Mouse (Mus musculus) midbrain, embryonic 13.5 days (tissue): ENCODE measurements around the gene Iqsec3. TPM values are rescaled to one million over a fixed set of nuclear protein-coding genes. Genes with fewer than 3 reads are reported as not detected.
A peak's percentile ranks its signal among the peaks of the same experiment; 100 is the strongest.

Experiments
- ATAC-seq: fragments of 200-750 bp; cut with Nextera tagmentation; 2 replicates; pipeline ENCODE4 v1.8.0; 2017; ENCODE audit warnings: mild to moderate bottlenecking, moderate TSS enrichment, moderate library complexity
- H3K27ac ChIP-seq: fragments of 300-500 bp; sonication (generic); 2 replicates; pipeline ENCODE4 v1.5.1; 2015; ENCODE audit warnings: inconsistent platforms, mild to moderate bottlenecking, moderate library complexity
- H3K27me3 ChIP-seq: fragments of 300-500 bp; sonication (generic); 2 replicates; pipeline ENCODE4 v1.6.1; 2015; ENCODE audit warnings: mild to moderate bottlenecking, inconsistent platforms
- H3K36me3 ChIP-seq: fragments of 300-500 bp; sonication (generic); 2 replicates; pipeline ENCODE4 v1.6.1; 2015; ENCODE audit warnings: mild to moderate bottlenecking, inconsistent platforms
- H3K4me1 ChIP-seq: fragments of 300-500 bp; sonication (generic); replicated peaks from 2 replicates; pipeline ENCODE4 v1.6.1; 2015; ENCODE audit warnings: inconsistent platforms
- H3K4me2 ChIP-seq: fragments of 300-500 bp; sonication (generic); replicated peaks from 2 replicates; pipeline ENCODE4 v1.6.1; 2015; ENCODE audit warnings: moderate library complexity, mild to moderate bottlenecking, inconsistent platforms
- H3K4me3 ChIP-seq: fragments of 300-500 bp; sonication (generic); replicated peaks from 2 replicates; pipeline ENCODE4 v1.5.1; 2015; ENCODE audit warnings: mild to moderate bottlenecking, inconsistent platforms
- H3K9ac ChIP-seq: fragments of 300-500 bp; sonication (generic); replicated peaks from 2 replicates; pipeline ENCODE4 v1.6.1; 2015; ENCODE audit warnings: mild to moderate bottlenecking, inconsistent platforms
- H3K9me3 ChIP-seq: fragments of 300-500 bp; sonication (generic); 2 replicates; pipeline ENCODE4 v1.6.1; 2016; ENCODE audit warnings: mild to moderate bottlenecking, inconsistent platforms
- WGBS: fragments of 180-500 bp; shearing (Covaris S2); methylation state at CpG from one replicate; pipeline ENCODE4 v1.1.7; 2015; 5-methylcytosine and 5-hydroxymethylcytosine counted together
- polyA plus RNA-seq: library from polyadenylated mRNA; unstranded; fragments of >200 nt; fragmentation: Nextera tagmentation; extraction: Ambion mirVana; gene quantifications from 2 replicates; pipeline ENCODE4 v1.2.1, GENCODE M21; 2015

Gene Iqsec3
- polyA plus RNA-seq, 1 experiment from 2014 or later, result 7.0 TPM

- Histone ChIP-seq H3K9ac (no peak overlapping the region), H3K27ac (no peak overlapping the region), H3K4me1 (0 out of 2 replicates have a peak, but pooled peaks cover 6% of the 10 kb centered on the region), H3K27me3 (no peaks in the 10 kb centered on the region), H3K4me2 (no peak overlapping the region), H3K36me3 (no peaks in the 10 kb centered on the region), H3K4me3 (no peak overlapping the region), H3K9me3 (no peaks in the 10 kb centered on the region)
- 16% methylated on average over 2 of the region's 2 CpGs for WGBS
- no peak for ATAC-seq
These were observed 121.2 kb downstream of the Iqsec3 start for GRCm38 (mm10) chr6:121352276-121352675.

- Histone ChIP-seq H3K4me1 (no peaks in the 10 kb centered on the region), H3K27me3 (no peaks in the 10 kb centered on the region), H3K4me2 (no peak overlapping the region), H3K9ac (no peak overlapping the region), H3K9me3 (no peaks in the 10 kb centered on the region), H3K36me3 (no peaks in the 10 kb centered on the region), H3K4me3 (no peak overlapping the region), H3K27ac (no peak overlapping the region)
- no peak for ATAC-seq
- WGBS, result 44% methylated on average over 8 of the region's 8 CpGs
These were observed 127.0 kb downstream of the Iqsec3 start for GRCm38 (mm10) chr6:121346428-121346827.

- H3K4me1 ChIP-seq, result no peaks in the 10 kb centered on the region
- no peaks in the 10 kb centered on the region for H3K27me3 ChIP-seq
- no peak overlapping the region for H3K27ac ChIP-seq
- no peak overlapping the region for H3K4me3 ChIP-seq
- no peaks in the 10 kb centered on the region for H3K9me3 ChIP-seq
- 73% methylated on average over 5 of the region's 5 CpGs for WGBS
- ATAC-seq, result no peak
- H3K9ac ChIP-seq, result no peak overlapping the region
- H3K4me2 ChIP-seq, result no peak overlapping the region
- H3K36me3 ChIP-seq, result no peaks in the 10 kb centered on the region
These were observed 129.1 kb downstream of the Iqsec3 start for GRCm38 (mm10) chr6:121344329-121344728.

GRCm38 (mm10) chr6:121343771-121344123 is 129.7 kb downstream of the Iqsec3 start:
- Histone ChIP-seq H3K4me3 (no peak overlapping the region), H3K9me3 (no peaks in the 10 kb centered on the region), H3K36me3 (no peaks in the 10 kb centered on the region), H3K27me3 (no peaks in the 10 kb centered on the region), H3K27ac (no peak overlapping the region), H3K4me1 (no peaks in the 10 kb centered on the region), H3K9ac (no peak overlapping the region), H3K4me2 (no peak overlapping the region)
- no peak for ATAC-seq
- 72% methylated on average over 6 of the region's 6 CpGs for WGBS

- H3K4me1 ChIP-seq, result no peaks in the 10 kb centered on the region
- H3K27ac ChIP-seq, result no peak within 1 kb of the TSS
- H3K9me3 ChIP-seq, result no peaks in the 10 kb centered on the region
- H3K27me3 ChIP-seq, result no peaks in the 10 kb centered on the region
- no peak within 1 kb of the TSS for H3K4me2 ChIP-seq
- ATAC-seq, result no peak
- H3K36me3 ChIP-seq, result no peaks in the 10 kb centered on the region
- 82% methylated on average over 15 of the region's 15 CpGs for WGBS
- H3K4me3 ChIP-seq, result no peak within 1 kb of the TSS
- no peak within 1 kb of the TSS for H3K9ac ChIP-seq
These were observed 130.3 kb downstream of the Iqsec3 start, which contains the start of gene Slc6a12 for GRCm38 (mm10) chr6:121343026-121343770. Gene Slc6a12, plus strand, starts transcription at chr6:121343076.

- no peaks in the 10 kb centered on the region for H3K4me1 ChIP-seq
- ATAC-seq, result no peak
- 88% methylated on average over 6 of the region's 6 CpGs for WGBS
- H3K4me2 ChIP-seq, result no peak overlapping the region
- no peak overlapping the region for H3K9ac ChIP-seq
- no peaks in the 10 kb centered on the region for H3K27me3 ChIP-seq
- H3K9me3 ChIP-seq, result no peaks in the 10 kb centered on the region
- H3K4me3 ChIP-seq, result no peak overlapping the region
- no peaks in the 10 kb centered on the region for H3K36me3 ChIP-seq
- no peak overlapping the region for H3K27ac ChIP-seq
These were observed 131.8 kb downstream of the Iqsec3 start for GRCm38 (mm10) chr6:121341650-121342049.

- Histone ChIP-seq H3K36me3 (no peaks in the 10 kb centered on the region), H3K27me3 (no peaks in the 10 kb centered on the region), H3K4me1 (no peaks in the 10 kb centered on the region), H3K9ac (no peak overlapping the region), H3K9me3 (no peaks in the 10 kb centered on the region), H3K27ac (no peak overlapping the region), H3K4me2 (no peak overlapping the region), H3K4me3 (no peak overlapping the region)
- WGBS, result 50% methylated on average over 4 of the region's 4 CpGs
- no peak; the same call in 1 of the 2 replicates for ATAC-seq
These were observed 135.0 kb downstream of the Iqsec3 start for GRCm38 (mm10) chr6:121338519-121338896.

GRCm38 (mm10) chr6:121337770-121338518 is 135.5 kb downstream of the Iqsec3 start:
- H3K9me3 ChIP-seq, result no peaks in the 10 kb centered on the region
- no peak overlapping the region for H3K4me3 ChIP-seq
- WGBS, result 28% methylated on average over 3 of the region's 3 CpGs
- no peaks in the 10 kb centered on the region for H3K4me1 ChIP-seq
- no peak overlapping the region for H3K27ac ChIP-seq
- no peak overlapping the region for H3K9ac ChIP-seq
- no peaks in the 10 kb centered on the region for H3K36me3 ChIP-seq
- H3K27me3 ChIP-seq, result no peaks in the 10 kb centered on the region
- H3K4me2 ChIP-seq, result no peak overlapping the region
- peak; percentile 91 for ATAC-seq

- Histone ChIP-seq H3K9ac (no peak overlapping the region), H3K9me3 (no peaks in the 10 kb centered on the region), H3K4me1 (no peaks in the 10 kb centered on the region), H3K36me3 (no peaks in the 10 kb centered on the region), H3K27ac (no peak overlapping the region), H3K4me3 (no peak overlapping the region), H3K4me2 (no peak overlapping the region), H3K27me3 (no peaks in the 10 kb centered on the region)
- 93% methylated on average over 9 of the region's 9 CpGs for WGBS
- no peak for ATAC-seq
These were observed 136.2 kb downstream of the Iqsec3 start for GRCm38 (mm10) chr6:121337229-121337628.

GRCm38 (mm10) chr6:121336558-121336957 is 136.9 kb downstream of the Iqsec3 start:
- Histone ChIP-seq H3K27ac (no peak overlapping the region), H3K9ac (no peak overlapping the region), H3K36me3 (no peaks in the 10 kb centered on the region), H3K4me2 (no peak overlapping the region), H3K4me3 (no peak overlapping the region), H3K27me3 (no peaks in the 10 kb centered on the region), H3K9me3 (no peaks in the 10 kb centered on the region), H3K4me1 (no peaks in the 10 kb centered on the region)
- ATAC-seq, result no peak
- WGBS, result 82% methylated on average over 8 of the region's 8 CpGs

GRCm38 (mm10) chr6:121335841-121336240 is 137.6 kb downstream of the Iqsec3 start:
- Histone ChIP-seq H3K27me3 (no peaks in the 10 kb centered on the region), H3K9ac (no peak overlapping the region), H3K4me1 (no peaks in the 10 kb centered on the region), H3K4me2 (no peak overlapping the region), H3K9me3 (no peaks in the 10 kb centered on the region), H3K4me3 (no peak overlapping the region), H3K36me3 (no peaks in the 10 kb centered on the region), H3K27ac (no peak overlapping the region)
- no peak for ATAC-seq
- 93% methylated on average over 9 of the region's 9 CpGs for WGBS

- Histone ChIP-seq H3K4me1 (peaks cover 11% of the 10 kb centered on the region), H3K4me2 (no peak overlapping the region), H3K36me3 (no peaks in the 10 kb centered on the region), H3K27me3 (no peaks in the 10 kb centered on the region), H3K27ac (no peak overlapping the region), H3K9ac (no peak overlapping the region), H3K9me3 (no peaks in the 10 kb centered on the region), H3K4me3 (no peak overlapping the region)
- peak; percentile 47 for ATAC-seq
- WGBS, result 8% methylated on average over 10 of the region's 10 CpGs
These were observed 143.5 kb downstream of the Iqsec3 start for GRCm38 (mm10) chr6:121329848-121330508.
